ENCODE assay signal across 8 mouse cellular contexts in genomic region chr17:56765431-56765830, GRCm38 (mm10). TPM values are rescaled to one million over a fixed set of nuclear protein-coding genes. Genes with fewer than 3 reads are reported as not detected.
DNase-seq lines count a peak whose midpoint lies in the region; ATAC-seq and TF ChIP-seq lines count a peak whose summit lies in the region.

No protein-coding gene starts in this region.

- ATAC-seq in Patski = peak; percentile 0
- peak; percentile 0; the same call in 1 of the 2 replicates for ATAC-seq in forebrain, postnatal 0 days
- 0 out of 2 replicates have a peak, but pooled peaks have one; percentile 1 for ATAC-seq in midbrain, embryonic 11.5 days (ENCODE audit: low FRiP score)

- no peaks in the 10 kb centered on the region for H3K36me3 ChIP-seq in kidney, adult 2 months (ENCODE audit: control insufficient read depth, insufficient read depth, low read length)
- H3K36me3 ChIP-seq in forebrain, postnatal 0 days (ENCODE audit: insufficient read depth) = peaks cover 38% of the 10 kb centered on the region
- H3K36me3 ChIP-seq in midbrain, embryonic 11.5 days (ENCODE audit: control insufficient read depth, insufficient read depth, low read length) = peaks cover 12% of the 10 kb centered on the region

- peak overlapping the region; percentile 73 for H3K4me2 ChIP-seq in forebrain, postnatal 0 days (ENCODE audit: low read depth)
- H3K4me2 ChIP-seq in midbrain, embryonic 11.5 days = peak overlapping the region; percentile 71

- no peaks in the 10 kb centered on the region for H3K27me3 ChIP-seq in kidney, adult 2 months (replicated peaks; ENCODE audit: control insufficient read depth, insufficient read depth, low read length)
- H3K27me3 ChIP-seq in Patski = no peaks in the 10 kb centered on the region
- H3K27me3 ChIP-seq in forebrain, postnatal 0 days (ENCODE audit: insufficient read depth, low read length) = no peaks in the 10 kb centered on the region
- no peaks in the 10 kb centered on the region; the same call in 1 of the 2 replicates for H3K27me3 ChIP-seq in midbrain, embryonic 11.5 days (ENCODE audit: control insufficient read depth, insufficient read depth, low read length)

- POLR2A ChIA-PET in Patski (lab: Charles Lee) = no interaction called here

- peak overlapping the region; percentile 93 for H3K4me3 ChIP-seq in kidney, adult 2 months (ENCODE audit: insufficient read depth, low read depth, low read length)
- H3K4me3 ChIP-seq in forebrain, postnatal 0 days (ENCODE audit: low read depth, low read length) = peak overlapping the region; percentile 66
- peak overlapping the region; percentile 77 for H3K4me3 ChIP-seq in midbrain, embryonic 11.5 days (ENCODE audit: low read depth, low read length)

- WGBS in kidney, adult 2 months = 42% methylated on average over 12 of the region's 12 CpGs
- 52% methylated on average over 12 of the region's 12 CpGs for WGBS in forebrain, postnatal 0 days
- 60% methylated on average over 12 of the region's 12 CpGs for WGBS in midbrain, embryonic 11.5 days

- no peak for DNase-seq in kidney, adult 2 months
- no peak for DNase-seq in kidney, adult 18-20 months
- DNase-seq in Patski (ENCODE audit: low read depth, low spot score) = no peak
- no peak for DNase-seq in forebrain, postnatal 0 days
- DNase-seq in midbrain, embryonic 11.5 days (ENCODE audit: low spot score, missing footprints) = no peak
- no peak for DNase-seq in retina, embryonic 14.5 days (ENCODE audit: low spot score)
- no peak for DNase-seq in adipocyte (ENCODE audit: low spot score)
- no peak for DNase-seq in urinary bladder, adult 2 months (ENCODE audit: low spot score)

- no peaks in the 10 kb centered on the region for H3K9me3 ChIP-seq in forebrain, postnatal 0 days (ENCODE audit: low read length)
- no peaks in the 10 kb centered on the region for H3K9me3 ChIP-seq in midbrain, embryonic 11.5 days (ENCODE audit: control insufficient read depth, low read length)

- 0 out of 2 replicates have a peak overlapping the region, but pooled peaks have one; percentile 5 for H3K27ac ChIP-seq in kidney, adult 2 months (ENCODE audit: insufficient read depth, low read depth, low read length)
- peak overlapping the region; percentile 97 for H3K27ac ChIP-seq in forebrain, postnatal 0 days (ENCODE audit: low read depth, low read length)
- no peak overlapping the region for H3K27ac ChIP-seq in midbrain, embryonic 11.5 days (ENCODE audit: low read depth, low read length)

- no peak for TF ChIP-seq CTCF in kidney, adult 2 months (conservative IDR thresholded peaks at IDR 0.05; ENCODE audit: insufficient read depth, insufficient read length, low read depth, low read length)
- TF ChIP-seq CTCF in Patski (IDR thresholded peaks at IDR 0.05) = no peak
- no peak for TF ChIP-seq CTCF in forebrain, postnatal 0 days (IDR thresholded peaks at IDR 0.05; ENCODE audit: low read depth)

- peak overlapping the region; percentile 81 for H3K9ac ChIP-seq in forebrain, postnatal 0 days
- H3K9ac ChIP-seq in midbrain, embryonic 11.5 days (ENCODE audit: low read length) = peak overlapping the region; percentile 86

- peaks cover 21% of the 10 kb centered on the region; the same call in 1 of the 2 replicates for H3K4me1 ChIP-seq in kidney, adult 2 months (ENCODE audit: control insufficient read depth, insufficient read depth, low read length)
- H3K4me1 ChIP-seq in forebrain, postnatal 0 days (ENCODE audit: insufficient read depth) = peaks cover 17% of the 10 kb centered on the region; the same call in 1 of the 2 replicates
- H3K4me1 ChIP-seq in midbrain, embryonic 11.5 days (ENCODE audit: control insufficient read depth, insufficient read depth, low read length) = peaks cover 19% of the 10 kb centered on the region

- in situ Hi-C loops in Patski (cut with MboI; ENCODE audit: low pct_unique_long_range_greater_than_20kb) = no loop called here

- CTCF ChIA-PET in Patski (lab: Charles Lee) = no interaction called here

- no peak for TF ChIP-seq POLR2A in kidney, adult 2 months (IDR thresholded peaks at IDR 0.05; ENCODE audit: low read depth, low read length)

RNA-seq across cellular contexts. Expression of gene Dus3l, which starts 0.9 kb away (rescaled TPM):
- 43.6 and 55.2 TPM in 2 replicates for polyA plus RNA-seq in kidney, adult 2 months (2012; rRNA removed)
- 50.5 TPM for polyA plus RNA-seq in Patski (2021)
- total RNA-seq in forebrain, postnatal 0 days (2014; rRNA removed) = 75.1 and 75.3 TPM in 2 replicates
- polyA plus RNA-seq in forebrain, postnatal 0 days (2015; fragmentation: Nextera tagmentation; extraction: Ambion mirVana) = 70.4 and 79.9 TPM in 2 replicates
- 31.5 and 34.6 TPM in 2 replicates for polyA plus RNA-seq in midbrain, embryonic 11.5 days (2014; fragmentation: Nextera tagmentation; extraction: Ambion mirVana)
- 50.0 and 61.3 TPM in 2 replicates for polyA plus RNA-seq in urinary bladder, adult 2 months (2012; rRNA removed)

RNA-seq across cellular contexts. Expression of gene Prr22, which starts 4.6 kb away (rescaled TPM):
- polyA plus RNA-seq in kidney, adult 2 months (2012; rRNA removed) = 1.9 and 2.3 TPM in 2 replicates
- polyA plus RNA-seq in Patski (2021) = 0.89 TPM
- total RNA-seq in forebrain, postnatal 0 days (2014; rRNA removed) = 0.69 and 0.71 TPM in 2 replicates
- polyA plus RNA-seq in forebrain, postnatal 0 days (2015; fragmentation: Nextera tagmentation; extraction: Ambion mirVana) = 0.14 and 0.25 TPM in 2 replicates
- 0.54 and 1.0 TPM in 2 replicates for polyA plus RNA-seq in midbrain, embryonic 11.5 days (2014; fragmentation: Nextera tagmentation; extraction: Ambion mirVana)
- 1.1 and 1.5 TPM in 2 replicates for polyA plus RNA-seq in urinary bladder, adult 2 months (2012; rRNA removed)

RNA-seq across cellular contexts. Expression of gene Nrtn, which starts 8.1 kb away (rescaled TPM):
- polyA plus RNA-seq in kidney, adult 2 months (2012; rRNA removed) = 19.2 and 27.1 TPM in 2 replicates
- 7.1 TPM for polyA plus RNA-seq in Patski (2021)
- 1.9 and 5.4 TPM in 2 replicates for total RNA-seq in forebrain, postnatal 0 days (2014; rRNA removed)
- polyA plus RNA-seq in forebrain, postnatal 0 days (2015; fragmentation: Nextera tagmentation; extraction: Ambion mirVana) = 2.7 and 2.8 TPM in 2 replicates
- polyA plus RNA-seq in midbrain, embryonic 11.5 days (2014; fragmentation: Nextera tagmentation; extraction: Ambion mirVana) = 7.4 and 9.1 TPM in 2 replicates
- 22.8 and 28.7 TPM in 2 replicates for polyA plus RNA-seq in urinary bladder, adult 2 months (2012; rRNA removed)

RNA-seq across cellular contexts. Expression of gene Vmac, which starts 47.6 kb away (rescaled TPM):
- polyA plus RNA-seq in kidney, adult 2 months (2012; rRNA removed) = 32.8 and 33.0 TPM in 2 replicates
- 25.6 TPM for polyA plus RNA-seq in Patski (2021)
- total RNA-seq in forebrain, postnatal 0 days (2014; rRNA removed) = 23.2 and 33.7 TPM in 2 replicates
- 24.3 and 26.9 TPM in 2 replicates for polyA plus RNA-seq in forebrain, postnatal 0 days (2015; fragmentation: Nextera tagmentation; extraction: Ambion mirVana)
- 13.1 and 15.0 TPM in 2 replicates for polyA plus RNA-seq in midbrain, embryonic 11.5 days (2014; fragmentation: Nextera tagmentation; extraction: Ambion mirVana)
- 18.2 and 26.4 TPM in 2 replicates for polyA plus RNA-seq in urinary bladder, adult 2 months (2012; rRNA removed)

RNA-seq across cellular contexts. Expression of gene Ndufa11, which starts 47.9 kb away (rescaled TPM):
- polyA plus RNA-seq in kidney, adult 2 months (2012; rRNA removed) = 897 and 907 TPM in 2 replicates
- polyA plus RNA-seq in Patski (2021) = 272 TPM
- 191 TPM in 2 replicates for total RNA-seq in forebrain, postnatal 0 days (2014; rRNA removed)
- 576 and 730 TPM in 2 replicates for polyA plus RNA-seq in forebrain, postnatal 0 days (2015; fragmentation: Nextera tagmentation; extraction: Ambion mirVana)
- polyA plus RNA-seq in midbrain, embryonic 11.5 days (2014; fragmentation: Nextera tagmentation; extraction: Ambion mirVana) = 323 and 337 TPM in 2 replicates
- 308 and 313 TPM in 2 replicates for polyA plus RNA-seq in urinary bladder, adult 2 months (2012; rRNA removed)
